Mouse (Mus musculus) bone marrow, adult 2 months (tissue): Measurements from ENCODE around the gene Gpc6. TPM values are rescaled to one million over a fixed set of nuclear protein-coding genes. Genes with fewer than 3 reads are reported as not detected.

Experiments
- H3K27ac ChIP-seq: fragments of 200-500 bp; 2 replicates; pipeline ENCODE4 v1.5.1; 2012; ENCODE audit warnings: low read depth, mild to moderate bottlenecking, control low read depth, inconsistent platforms, low read length; ENCODE audit not compliant: control insufficient read depth, poor library complexity, insufficient read depth
- H3K4me1 ChIP-seq: fragments of 200-500 bp; 2 replicates; pipeline ENCODE4 v1.6.1; 2011; ENCODE audit warnings: low read length; ENCODE audit not compliant: control insufficient read depth, insufficient read depth
- H3K4me3 ChIP-seq: fragments of 200-500 bp; replicated peaks from 2 replicates; pipeline ENCODE3; 2011; ENCODE audit warnings: mild to moderate bottlenecking, low read depth, low read length, control low read depth; ENCODE audit not compliant: control insufficient read depth
- CTCF ChIP-seq: fragments of 200-500 bp; IDR thresholded peaks from 2 replicates; pipeline ENCODE4 v1.5.1; 2011; ENCODE audit warnings: low read length, control low read depth; ENCODE audit not compliant: control insufficient read depth, insufficient read depth
- POLR2A ChIP-seq: fragments of 200-500 bp; IDR thresholded peaks from 2 replicates; pipeline ENCODE4 v1.6.1; 2011; ENCODE audit warnings: low read depth, mild to moderate bottlenecking, control low read depth, low read length, borderline replicate concordance; ENCODE audit not compliant: control insufficient read depth
- WGBS: fragments of 180-500 bp; shearing (Covaris S2); methylation state at CpG from one replicate; pipeline ENCODE4 v1.1.7; 2018; 5-methylcytosine and 5-hydroxymethylcytosine counted together
- polyA plus RNA-seq: library from polyadenylated mRNA; stranded (reverse); fragments of >200 nt; gene quantifications from 2 replicates; pipeline ENCODE4 v1.2.4, GENCODE M21; 2011; ENCODE audit warnings: low replicate concordance; ENCODE audit not compliant: missing spikeins, insufficient read depth, insufficient read length

Gene Gpc6
- polyA plus RNA-seq, 1 experiment = 2.2 TPM

GRCm38 (mm10) chr14:117643069-117643468 lies 718.0 kb downstream of the Gpc6 start:
- 70% methylated on average over 1 of the region's 1 CpGs for WGBS
- Histone ChIP-seq H3K4me1 (no peaks in the 10 kb centered on the region), H3K27ac (no peak overlapping the region), H3K4me3 (no peak overlapping the region)
- TF ChIP-seq POLR2A = no peak
- no peak for TF ChIP-seq CTCF

GRCm38 (mm10) chr14:117648199-117648960 lies 723.3 kb downstream of the Gpc6 start:
- TF ChIP-seq CTCF (no peak), POLR2A (no peak)
- no peak overlapping the region for H3K4me3 ChIP-seq
- H3K27ac ChIP-seq = no peak overlapping the region
- 88% methylated on average over 9 of the region's 9 CpGs for WGBS
- H3K4me1 ChIP-seq = no peaks in the 10 kb centered on the region

GRCm38 (mm10) chr14:117650141-117650540 lies 725.0 kb downstream of the Gpc6 start:
- no peak overlapping the region for H3K27ac ChIP-seq
- no peak for TF ChIP-seq POLR2A
- no peak for TF ChIP-seq CTCF
- WGBS = 82% methylated on average over 4 of the region's 4 CpGs
- no peak overlapping the region for H3K4me3 ChIP-seq
- H3K4me1 ChIP-seq = no peaks in the 10 kb centered on the region

GRCm38 (mm10) chr14:117651271-117651670 lies 726.2 kb downstream of the Gpc6 start:
- TF ChIP-seq POLR2A (no peak), CTCF (no peak)
- 84% methylated on average over 4 of the region's 4 CpGs for WGBS
- no peaks in the 10 kb centered on the region for H3K4me1 ChIP-seq
- no peak overlapping the region for H3K4me3 ChIP-seq
- H3K27ac ChIP-seq = no peak overlapping the region

- no peak overlapping the region for H3K27ac ChIP-seq
- H3K4me3 ChIP-seq = no peak overlapping the region
- TF ChIP-seq POLR2A = no peak
- no peaks in the 10 kb centered on the region for H3K4me1 ChIP-seq
- 87% methylated on average over 2 of the region's 2 CpGs for WGBS
Measured at GRCm38 (mm10) chr14:117651938-117652337, 726.8 kb downstream of the Gpc6 start.

GRCm38 (mm10) chr14:117655382-117655781 lies 730.3 kb downstream of the Gpc6 start:
- 79% methylated on average over 6 of the region's 6 CpGs for WGBS
- TF ChIP-seq CTCF (no peak), POLR2A (no peak)
- Histone ChIP-seq H3K4me1 (no peaks in the 10 kb centered on the region), H3K27ac (no peak overlapping the region), H3K4me3 (no peak overlapping the region)

GRCm38 (mm10) chr14:117659198-117659761 lies 734.2 kb downstream of the Gpc6 start:
- WGBS = 83% methylated on average over 8 of the region's 8 CpGs
- Histone ChIP-seq H3K27ac (no peak overlapping the region), H3K4me1 (no peaks in the 10 kb centered on the region), H3K4me3 (no peak overlapping the region)
- TF ChIP-seq POLR2A (no peak), CTCF (no peak)

- no peaks in the 10 kb centered on the region for H3K4me1 ChIP-seq
- no peak overlapping the region for H3K27ac ChIP-seq
- no peak for TF ChIP-seq POLR2A
- no peak for TF ChIP-seq CTCF
- WGBS = 76% methylated on average over 4 of the region's 4 CpGs
- H3K4me3 ChIP-seq = no peak overlapping the region
Measured at GRCm38 (mm10) chr14:117662261-117662660, 737.1 kb downstream of the Gpc6 start.
